Mouse (Mus musculus): ENCODE results near the gene Efl1.

GRCm38 (mm10) chr7:82820661-82821060, 172.2 kb downstream of the Efl1 start:
- TF ChIP-seq CTCF (conservative IDR thresholded peaks at IDR 0.05; ENCODE audit: insufficient read depth, insufficient read length, low read depth, low read length) = no peak
- no peak for TF ChIP-seq POLR2A (IDR thresholded peaks at IDR 0.05; ENCODE audit: low read depth, low read length)
